Mouse (Mus musculus): ENCODE measurements around the gene Ncor2.

DNA sequence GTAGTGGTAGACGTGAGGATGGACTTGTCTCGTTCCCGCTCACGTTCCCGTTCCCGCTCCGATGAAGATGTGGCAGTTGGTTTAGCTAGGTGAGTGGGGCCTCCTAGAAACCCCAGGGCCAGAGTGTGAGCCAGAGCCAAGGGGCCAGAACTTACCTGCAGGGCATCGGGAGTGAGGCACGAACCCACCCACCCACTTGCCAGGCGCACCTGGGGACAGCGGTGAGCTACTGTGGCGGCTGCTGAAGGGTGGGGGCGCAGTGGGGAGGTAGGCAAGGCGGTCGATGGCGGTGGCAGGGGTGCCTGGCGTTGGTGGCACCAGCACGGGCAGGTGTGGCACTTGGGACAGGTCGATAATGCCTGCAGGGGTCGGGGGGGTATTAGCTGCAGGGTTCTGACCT is 150.1 kb downstream of the Ncor2 start:
- TF ChIP-seq CTCF (IDR thresholded peaks at IDR 0.05; ENCODE audit: extremely low read depth, insufficient read depth, low read length), result no peak
- TF ChIP-seq POLR2A (IDR thresholded peaks at IDR 0.05; ENCODE audit: extremely low read depth, insufficient read depth, low read length), result no peak

All from cortical plate, adult 2 months (tissue).